ENCODE assay signal across 9 mouse cellular contexts in genomic region chr7:29907206-29907605, GRCm38 (mm10). TPM values are rescaled to one million over a fixed set of nuclear protein-coding genes. Genes with fewer than 3 reads are reported as not detected.
A peak's percentile ranks its signal among the peaks of the same experiment; 100 is the strongest.
DNase-seq lines count a peak whose midpoint lies in the region; ATAC-seq lines count a peak whose summit lies in the region.
"Had no signal": no experiment of that assay in that cellular context is flagged by ENCODE, and none has a peak within 500 bp of the region (broad histone marks: within the 10 kb centered on the region; RNA-seq: fewer than 3 reads in every experiment).

No protein-coding gene starts in this region.

- no peaks in the 10 kb centered on the region for H3K27me3 ChIP-seq in liver, embryonic 15.5 days
- H3K27me3 ChIP-seq in stomach, embryonic 16.5 days (ENCODE audit: control insufficient read depth, insufficient read depth, low read length), result no peaks in the 10 kb centered on the region

- peaks cover 5% of the 10 kb centered on the region; the same call in 1 of the 2 replicates for H3K36me3 ChIP-seq in liver, embryonic 15.5 days (replicated peaks)
- H3K36me3 ChIP-seq in stomach, embryonic 16.5 days (ENCODE audit: control insufficient read depth, insufficient read depth, low read length), result no peaks in the 10 kb centered on the region

- no peak for ATAC-seq in liver, embryonic 15.5 days (ENCODE audit: insufficient read depth)
- ATAC-seq in stomach, embryonic 16.5 days (ENCODE audit: insufficient read depth, low FRiP score), result no peak

- peaks cover 14% of the 10 kb centered on the region for H3K4me1 ChIP-seq in liver, embryonic 15.5 days (replicated peaks)
- H3K4me1 ChIP-seq in stomach, embryonic 16.5 days (ENCODE audit: control insufficient read depth, insufficient read depth, low read length), result no peaks in the 10 kb centered on the region

- peak; percentile 54 for DNase-seq in cerebellum, adult 9-10 months
- no peak for DNase-seq in cerebellum, postnatal 25 days
- DNase-seq in liver, result no peak
- DNase-seq in induced T-regulatory cell, adult 2 months (ENCODE audit: low read depth), result peak; percentile 16
- DNase-seq in layer of hippocampus, adult 11-12 months (ENCODE audit: low spot score), result no peak
- no peak for DNase-seq in layer of hippocampus, adult 9-11 months
- DNase-seq: adrenal gland, postnatal 10 days had no signal

- no peak overlapping the region for H3K27ac ChIP-seq in liver, embryonic 15.5 days (replicated peaks)
- peak overlapping the region; percentile 94; the same call in 1 of the 2 replicates for H3K27ac ChIP-seq in stomach, embryonic 16.5 days (ENCODE audit: low read length)

- H3K4me2 ChIP-seq in liver, embryonic 15.5 days, result peak overlapping the region; percentile 83; the same call in 1 of the 2 replicates
- no peak overlapping the region for H3K4me2 ChIP-seq in stomach, embryonic 16.5 days (ENCODE audit: low read depth, low read length)

- H3K9me3 ChIP-seq in liver, embryonic 15.5 days (replicated peaks), result no peaks in the 10 kb centered on the region
- H3K9me3 ChIP-seq in stomach, embryonic 16.5 days (replicated peaks; ENCODE audit: control insufficient read depth, low read length), result no peaks in the 10 kb centered on the region

- no peak overlapping the region for H3K4me3 ChIP-seq in liver, embryonic 15.5 days (replicated peaks)
- H3K4me3 ChIP-seq in stomach, embryonic 16.5 days (replicated peaks; ENCODE audit: low read length), result no peak overlapping the region

- WGBS in liver, embryonic 15.5 days (ENCODE audit: insufficient replicate concordance), result 78% methylated on average over 5 of the region's 5 CpGs
- 83% methylated on average over 5 of the region's 5 CpGs for WGBS in stomach, embryonic 16.5 days

- no peak overlapping the region for H3K9ac ChIP-seq in liver, embryonic 15.5 days
- no peak overlapping the region for H3K9ac ChIP-seq in stomach, embryonic 16.5 days (ENCODE audit: low read length)

RNA-seq across cellular contexts. Expression of gene Zfp383, which starts 0.8 kb away (rescaled TPM):
- 0.35 and 0.39 TPM in 2 replicates for polyA plus RNA-seq in liver, embryonic 15.5 days (2015; fragmentation: Nextera tagmentation; extraction: Ambion mirVana)
- 4.0 and 4.2 TPM in 2 replicates for polyA plus RNA-seq in stomach, embryonic 16.5 days (2015; fragmentation: Nextera tagmentation; extraction: Ambion mirVana)

RNA-seq across cellular contexts. Expression of gene Zfp27, which starts 0.8 kb away (rescaled TPM):
- 1.4 and 1.7 TPM in 2 replicates for polyA plus RNA-seq in liver, embryonic 15.5 days (2015; fragmentation: Nextera tagmentation; extraction: Ambion mirVana)
- 8.4 and 10.2 TPM in 2 replicates for polyA plus RNA-seq in stomach, embryonic 16.5 days (2015; fragmentation: Nextera tagmentation; extraction: Ambion mirVana)

RNA-seq across cellular contexts. Expression of gene Zfp74, which starts 46.7 kb away (rescaled TPM):
- polyA plus RNA-seq in liver, embryonic 15.5 days (2015; fragmentation: Nextera tagmentation; extraction: Ambion mirVana), result 1.5 and 1.8 TPM in 2 replicates
- 8.1 and 8.8 TPM in 2 replicates for polyA plus RNA-seq in stomach, embryonic 16.5 days (2015; fragmentation: Nextera tagmentation; extraction: Ambion mirVana)

RNA-seq across cellular contexts. Expression of gene Zfp420, which starts 47.4 kb away (rescaled TPM):
- 0.91 and 0.97 TPM in 2 replicates for polyA plus RNA-seq in liver, embryonic 15.5 days (2015; fragmentation: Nextera tagmentation; extraction: Ambion mirVana)
- 6.1 and 7.1 TPM in 2 replicates for polyA plus RNA-seq in stomach, embryonic 16.5 days (2015; fragmentation: Nextera tagmentation; extraction: Ambion mirVana)

RNA-seq across cellular contexts. Expression of gene Zfp940, which starts 53.7 kb away (rescaled TPM):
- polyA plus RNA-seq in liver, embryonic 15.5 days (2015; fragmentation: Nextera tagmentation; extraction: Ambion mirVana), result 0.36 and 0.83 TPM in 2 replicates
- 4.7 and 4.9 TPM in 2 replicates for polyA plus RNA-seq in stomach, embryonic 16.5 days (2015; fragmentation: Nextera tagmentation; extraction: Ambion mirVana)

Comparison
In these comparisons a context has a peak if more than half of its experiments do, and no peak if none do; other contexts are left out.
1. DNase-seq: peak in cerebellum, adult 9-10 months (single experiment) and induced T-regulatory cell, adult 2 months (single experiment); none in cerebellum, postnatal 25 days (0 of 2), liver (single experiment), layer of hippocampus, adult 11-12 months (single experiment) and layer of hippocampus, adult 9-11 months (single experiment).